Mouse (Mus musculus): ENCODE measurements around the gene Tmem121. TPM values are rescaled to one million over a fixed set of nuclear protein-coding genes. Genes with fewer than 3 reads are reported as not detected.

The Tmem121 gene
- polyA plus RNA-seq, 1 experiment, result 4.1 TPM

Other genes starting within 250 kb of the Tmem121 start
- gene Nudt14, start 243.8 kb upstream of the Tmem121 start, polyA plus RNA-seq (2012; fragmentation: generic; extraction: Trizol), result 94.9 TPM
- 16.3 TPM for gene Btbd6, start 209.4 kb upstream of the Tmem121 start, polyA plus RNA-seq (2012; fragmentation: generic; extraction: Trizol)
- 27.9 TPM for gene Brf1, start 185.2 kb upstream of the Tmem121 start, polyA plus RNA-seq (2012; fragmentation: generic; extraction: Trizol)
- 89.3 TPM for gene Pacs2, start 171.4 kb upstream of the Tmem121 start, polyA plus RNA-seq (2012; fragmentation: generic; extraction: Trizol)
- 0.11 TPM for gene Tex22, start 111.4 kb upstream of the Tmem121 start, polyA plus RNA-seq (2012; fragmentation: generic; extraction: Trizol)
- gene Mta1, start 87.7 kb upstream of the Tmem121 start, polyA plus RNA-seq (2012; fragmentation: generic; extraction: Trizol), result 101 TPM
- 1,146 TPM for gene Crip2, start 45.7 kb upstream of the Tmem121 start, polyA plus RNA-seq (2012; fragmentation: generic; extraction: Trizol)
- 1,677 TPM for gene Crip1, start 39.6 kb upstream of the Tmem121 start, polyA plus RNA-seq (2012; fragmentation: generic; extraction: Trizol)
- 6.6 TPM for gene Tedc1, start 29.5 kb upstream of the Tmem121 start, polyA plus RNA-seq (2012; fragmentation: generic; extraction: Trizol)

Measured in myocyte (in vitro differentiated cells).